In genomic region chr4:97780024-97780423, GRCm38 (mm10) we compare ENCODE assay signal across 8 mouse cellular contexts. TPM values are rescaled to one million over a fixed set of nuclear protein-coding genes. Genes with fewer than 3 reads are reported as not detected.
DNase-seq lines count a peak whose midpoint lies in the region; ATAC-seq and TF ChIP-seq lines count a peak whose summit lies in the region.

No protein-coding gene starts in this region.

- peak overlapping the region; percentile 98 for H3K27ac ChIP-seq in layer of hippocampus, adult 2 months
- no peak overlapping the region for H3K27ac ChIP-seq in embryonic facial prominence, embryonic 12.5 days
- H3K27ac ChIP-seq in hindbrain, embryonic 12.5 days = peak overlapping the region; percentile 94; the same call in 1 of the 2 replicates
- no peak overlapping the region for H3K27ac ChIP-seq in midbrain, embryonic 16.5 days (ENCODE audit: low read length)

- peaks cover 4% of the 10 kb centered on the region; the same call in 1 of the 2 replicates for H3K27me3 ChIP-seq in embryonic facial prominence, embryonic 12.5 days
- peaks cover 7% of the 10 kb centered on the region; the same call in 1 of the 2 replicates for H3K27me3 ChIP-seq in hindbrain, embryonic 12.5 days
- peaks cover 1% of the 10 kb centered on the region; the same call in 1 of the 2 replicates for H3K27me3 ChIP-seq in midbrain, embryonic 16.5 days (ENCODE audit: control insufficient read depth, insufficient read depth, low read depth, low read length)

- peak overlapping the region; percentile 77 for H3K4me2 ChIP-seq in embryonic facial prominence, embryonic 12.5 days (replicated peaks)
- H3K4me2 ChIP-seq in hindbrain, embryonic 12.5 days (replicated peaks) = peak overlapping the region; percentile 84
- H3K4me2 ChIP-seq in midbrain, embryonic 16.5 days (ENCODE audit: low read length) = peak overlapping the region; percentile 95

- H3K9me3 ChIP-seq in embryonic facial prominence, embryonic 12.5 days = no peaks in the 10 kb centered on the region
- no peaks in the 10 kb centered on the region for H3K9me3 ChIP-seq in hindbrain, embryonic 12.5 days (replicated peaks)
- 0 out of 2 replicates have a peak, but pooled peaks cover 3% of the 10 kb centered on the region for H3K9me3 ChIP-seq in midbrain, embryonic 16.5 days (replicated peaks; ENCODE audit: control insufficient read depth, low read length, poor library complexity, severe bottlenecking)

- peak overlapping the region; percentile 77 for H3K4me3 ChIP-seq in layer of hippocampus, adult 2 months
- peak overlapping the region; percentile 96 for H3K4me3 ChIP-seq in embryonic facial prominence, embryonic 12.5 days
- H3K4me3 ChIP-seq in hindbrain, embryonic 12.5 days = peak overlapping the region; percentile 74
- H3K4me3 ChIP-seq in midbrain, embryonic 16.5 days (ENCODE audit: low read depth, low read length) = no peak overlapping the region

- no peak for ATAC-seq in embryonic facial prominence, embryonic 12.5 days (ENCODE audit: insufficient number of reproducible peaks, insufficient read depth, low FRiP score, low TSS enrichment)
- no peak for ATAC-seq in hindbrain, embryonic 12.5 days (ENCODE audit: low FRiP score)
- ATAC-seq in midbrain, embryonic 16.5 days = no peak

- 42% methylated on average over 7 of the region's 7 CpGs for WGBS in embryonic facial prominence, embryonic 12.5 days
- WGBS in hindbrain, embryonic 12.5 days = 28% methylated on average over 7 of the region's 7 CpGs
- 41% methylated on average over 7 of the region's 7 CpGs for WGBS in midbrain, embryonic 16.5 days

- no peak for DNase-seq in layer of hippocampus, adult 2 months (ENCODE audit: low spot score in 2 of 2)
- DNase-seq in layer of hippocampus, postnatal 36 days = no peak
- DNase-seq in thymus, postnatal 4 days = no peak
- DNase-seq in thymus, adult 18-20 months = no peak
- DNase-seq in right cerebral cortex, adult 2 months (ENCODE audit: low spot score in 2 of 2) = no peak

- H3K36me3 ChIP-seq in embryonic facial prominence, embryonic 12.5 days = peaks cover 17% of the 10 kb centered on the region
- peaks cover 12% of the 10 kb centered on the region for H3K36me3 ChIP-seq in hindbrain, embryonic 12.5 days
- no peaks in the 10 kb centered on the region; the same call in 1 of the 2 replicates for H3K36me3 ChIP-seq in midbrain, embryonic 16.5 days (ENCODE audit: control insufficient read depth, insufficient read depth, low read length)

- peaks cover 13% of the 10 kb centered on the region; the same call in 1 of the 2 replicates for H3K4me1 ChIP-seq in embryonic facial prominence, embryonic 12.5 days
- H3K4me1 ChIP-seq in hindbrain, embryonic 12.5 days = peaks cover 16% of the 10 kb centered on the region
- peaks cover 3% of the 10 kb centered on the region; the same call in 1 of the 2 replicates for H3K4me1 ChIP-seq in midbrain, embryonic 16.5 days (ENCODE audit: control insufficient read depth, insufficient read depth, low read length)

- no peak for TF ChIP-seq CTCF in layer of hippocampus, adult 2 months (conservative IDR thresholded peaks at IDR 0.05)

- no peak overlapping the region for H3K9ac ChIP-seq in embryonic facial prominence, embryonic 12.5 days
- peak overlapping the region; percentile 93; the same call in 1 of the 2 replicates for H3K9ac ChIP-seq in hindbrain, embryonic 12.5 days
- no peak overlapping the region for H3K9ac ChIP-seq in midbrain, embryonic 16.5 days (ENCODE audit: low read depth, low read length)

RNA-seq across cellular contexts. Expression of gene E130114P18Rik, which starts 2.1 kb away (rescaled TPM):
- 1 to 10 TPM; 7.1 to 7.9 TPM for total RNA-seq in layer of hippocampus, adult 2 months (2021)
- 1 to 10 TPM; 7.5 to 8.6 TPM for total RNA-seq in layer of hippocampus, postnatal 36 days (2021)
- 7.5 and 8.7 TPM in 2 replicates for polyA plus RNA-seq in embryonic facial prominence, embryonic 12.5 days (2016; fragmentation: Nextera tagmentation; extraction: Ambion mirVana)
- polyA plus RNA-seq in hindbrain, embryonic 12.5 days (2016; fragmentation: Nextera tagmentation; extraction: Ambion mirVana) = 28.0 and 28.2 TPM in 2 replicates
- 11.6 and 12.1 TPM in 2 replicates for polyA plus RNA-seq in midbrain, embryonic 16.5 days (2015; fragmentation: Nextera tagmentation; extraction: Ambion mirVana)

RNA-seq across cellular contexts. Expression of gene Nfia, which starts 7.5 kb away (rescaled TPM):
- total RNA-seq in layer of hippocampus, adult 2 months (2021) = 100 to 1,000 TPM; 113 to 115 TPM
- 100 to 1,000 TPM; 103 to 121 TPM for total RNA-seq in layer of hippocampus, postnatal 36 days (2021)
- 51.0 and 51.5 TPM in 2 replicates for polyA plus RNA-seq in embryonic facial prominence, embryonic 12.5 days (2016; fragmentation: Nextera tagmentation; extraction: Ambion mirVana)
- 58.4 and 62.7 TPM in 2 replicates for polyA plus RNA-seq in hindbrain, embryonic 12.5 days (2016; fragmentation: Nextera tagmentation; extraction: Ambion mirVana)
- 25.8 and 26.6 TPM in 2 replicates for polyA plus RNA-seq in midbrain, embryonic 16.5 days (2015; fragmentation: Nextera tagmentation; extraction: Ambion mirVana)

Comparison
In these comparisons a context has a peak if more than half of its experiments do, and no peak if none do; other contexts are left out.
1. H3K27ac ChIP-seq: peak in layer of hippocampus, adult 2 months (single experiment) and hindbrain, embryonic 12.5 days (single experiment); none in embryonic facial prominence, embryonic 12.5 days (single experiment) and midbrain, embryonic 16.5 days (single experiment).
2. Peak in every context shown above with its lines, with median percentiles within 50 percentile points of each other: H3K4me2 ChIP-seq.